Mouse (Mus musculus) retina, postnatal 1 day (tissue): ENCODE data around the gene Psrc1.

Source experiments
- DNase-seq: peaks from one replicate; pipeline ENCODE4 v3.0.0-alpha.2; 2012

The Psrc1 gene

GRCm38 (mm10) chr3:108389111-108389545, 5.5 kb downstream of the Psrc1 start:
- DNase-seq: peak; percentile 98

GRCm38 (mm10) chr3:108392299-108392698, 8.7 kb downstream of the Psrc1 start:
- DNase-seq: no peak

- peak; percentile 67 for DNase-seq
Observed at GRCm38 (mm10) chr3:108392793-108393192, 9.2 kb downstream of the Psrc1 start.

- DNase-seq: no peak
Observed at GRCm38 (mm10) chr3:108398281-108398680, 14.6 kb downstream of the Psrc1 start.

- no peak for DNase-seq
Observed at GRCm38 (mm10) chr3:108400442-108400841, 16.8 kb downstream of the Psrc1 start.

GRCm38 (mm10) chr3:108401692-108402527, 18.3 kb downstream of the Psrc1 start:
- peak; percentile 96 for DNase-seq

GRCm38 (mm10) chr3:108402528-108402920, 18.9 kb downstream of the Psrc1 start:
- DNase-seq: no peak

GRCm38 (mm10) chr3:108405536-108406305, 22.1 kb downstream of the Psrc1 start:
- DNase-seq: no peak

- peak; percentile 58 for DNase-seq
Observed at GRCm38 (mm10) chr3:108406306-108406885, 22.8 kb downstream of the Psrc1 start.

- DNase-seq: no peak
Observed at GRCm38 (mm10) chr3:108408517-108409008, 24.9 kb downstream of the Psrc1 start.

- peak; percentile 38 for DNase-seq
Observed at GRCm38 (mm10) chr3:108409656-108410358, 26.2 kb downstream of the Psrc1 start.

- DNase-seq: peak; percentile 56
Observed at GRCm38 (mm10) chr3:108410359-108410714, 26.7 kb downstream of the Psrc1 start.

- DNase-seq: peak; percentile 39
Observed at GRCm38 (mm10) chr3:108411026-108411753, 27.6 kb downstream of the Psrc1 start.

- DNase-seq: peak; percentile 83
Observed at GRCm38 (mm10) chr3:108411754-108412121, 28.1 kb downstream of the Psrc1 start.

- DNase-seq: no peak
Observed at GRCm38 (mm10) chr3:108413634-108414360, 30.2 kb downstream of the Psrc1 start.

GRCm38 (mm10) chr3:108414857-108415830, 31.5 kb downstream of the Psrc1 start, which contains the start of gene Celsr2:
Gene Celsr2 (minus strand): TSS chr3:108415552.
- DNase-seq: peak; percentile 60

- peak; percentile 92 for DNase-seq
Observed at GRCm38 (mm10) chr3:108415831-108416223, 32.2 kb downstream of the Psrc1 start.

- no peak for DNase-seq
Observed at GRCm38 (mm10) chr3:108423006-108423405, 39.4 kb downstream of the Psrc1 start.

- peak; percentile 78 for DNase-seq
Observed at GRCm38 (mm10) chr3:108423844-108424801, 40.5 kb downstream of the Psrc1 start.
